Mouse (Mus musculus) liver, embryonic 18 days (tissue): ENCODE data around the gene Pou5f1. TPM values are rescaled to one million over a fixed set of nuclear protein-coding genes. Genes with fewer than 3 reads are reported as not detected.

ENCODE experiments used
- polyA plus RNA-seq: library from polyadenylated mRNA; depleted of rRNA; stranded (reverse); fragments of >200 nt; gene quantifications from 2 replicates; pipeline ENCODE4 v1.2.3, GENCODE M21; 2012; rRNA removed

Gene Pou5f1
- polyA plus RNA-seq = not detected in 2 replicates

DNA sequence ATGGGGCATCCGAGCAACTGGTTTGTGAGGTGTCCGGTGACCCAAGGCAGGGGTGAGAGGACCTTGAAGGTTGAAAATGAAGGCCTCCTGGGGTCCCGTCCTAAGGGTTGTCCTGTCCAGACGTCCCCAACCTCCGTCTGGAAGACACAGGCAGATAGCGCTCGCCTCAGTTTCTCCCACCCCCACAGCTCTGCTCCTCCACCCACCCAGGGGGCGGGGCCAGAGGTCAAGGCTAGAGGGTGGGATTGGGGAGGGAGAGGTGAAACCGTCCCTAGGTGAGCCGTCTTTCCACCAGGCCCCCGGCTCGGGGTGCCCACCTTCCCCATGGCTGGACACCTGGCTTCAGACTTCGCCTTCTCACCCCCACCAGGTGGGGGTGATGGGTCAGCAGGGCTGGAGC lies at the start of gene Pou5f1:
Gene Pou5f1, plus strand, starts transcription at position 243 of the 400 bp plus-strand sequence.

DNA sequence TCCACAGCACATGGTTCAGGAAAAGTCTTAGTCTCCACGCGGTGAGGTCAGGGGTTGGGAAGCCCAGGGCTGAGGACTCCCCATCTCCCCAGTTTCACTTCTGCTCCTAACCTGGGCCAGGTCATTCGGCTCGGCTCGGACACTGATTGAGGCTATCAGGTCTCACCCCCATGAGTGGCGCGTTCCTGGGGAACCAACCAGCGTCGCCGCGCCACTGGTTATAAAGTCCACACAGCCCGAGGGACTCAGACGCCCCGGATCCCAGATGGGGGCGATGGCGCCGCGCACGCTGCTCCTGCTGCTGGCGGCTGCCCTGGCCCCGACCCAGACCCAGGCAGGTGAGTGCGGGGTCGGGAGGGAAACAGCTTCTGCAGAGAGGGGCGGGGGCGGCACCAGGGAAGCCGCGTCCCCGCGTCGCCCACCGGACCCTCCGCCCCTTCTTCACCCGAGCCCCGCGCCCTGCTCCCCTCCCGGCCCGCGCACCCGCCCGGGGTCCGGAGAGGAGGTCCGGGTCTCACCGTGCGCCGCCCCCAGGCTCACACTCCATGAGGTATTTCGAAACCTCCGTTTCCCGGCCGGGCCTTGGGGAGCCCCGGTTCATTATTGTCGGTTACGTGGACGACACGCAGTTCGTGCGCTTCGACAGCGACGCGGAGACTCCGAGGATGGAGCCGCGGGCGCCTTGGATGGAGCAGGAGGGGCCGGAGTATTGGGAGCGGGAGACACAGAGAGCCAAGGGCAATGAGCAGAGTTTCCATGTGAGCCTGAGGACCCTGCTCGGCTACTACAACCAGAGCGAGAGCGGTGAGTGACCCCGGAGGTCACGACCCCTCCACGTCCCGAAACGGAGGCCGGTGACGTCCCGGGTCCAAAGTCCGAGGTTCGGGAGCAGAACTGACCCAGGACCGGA lies 35.7 kb upstream of the Pou5f1 start, which contains the start of gene H2-Q10:
Gene H2-Q10, plus strand, starts transcription at position 248 of the 910 bp plus-strand sequence.

DNA sequence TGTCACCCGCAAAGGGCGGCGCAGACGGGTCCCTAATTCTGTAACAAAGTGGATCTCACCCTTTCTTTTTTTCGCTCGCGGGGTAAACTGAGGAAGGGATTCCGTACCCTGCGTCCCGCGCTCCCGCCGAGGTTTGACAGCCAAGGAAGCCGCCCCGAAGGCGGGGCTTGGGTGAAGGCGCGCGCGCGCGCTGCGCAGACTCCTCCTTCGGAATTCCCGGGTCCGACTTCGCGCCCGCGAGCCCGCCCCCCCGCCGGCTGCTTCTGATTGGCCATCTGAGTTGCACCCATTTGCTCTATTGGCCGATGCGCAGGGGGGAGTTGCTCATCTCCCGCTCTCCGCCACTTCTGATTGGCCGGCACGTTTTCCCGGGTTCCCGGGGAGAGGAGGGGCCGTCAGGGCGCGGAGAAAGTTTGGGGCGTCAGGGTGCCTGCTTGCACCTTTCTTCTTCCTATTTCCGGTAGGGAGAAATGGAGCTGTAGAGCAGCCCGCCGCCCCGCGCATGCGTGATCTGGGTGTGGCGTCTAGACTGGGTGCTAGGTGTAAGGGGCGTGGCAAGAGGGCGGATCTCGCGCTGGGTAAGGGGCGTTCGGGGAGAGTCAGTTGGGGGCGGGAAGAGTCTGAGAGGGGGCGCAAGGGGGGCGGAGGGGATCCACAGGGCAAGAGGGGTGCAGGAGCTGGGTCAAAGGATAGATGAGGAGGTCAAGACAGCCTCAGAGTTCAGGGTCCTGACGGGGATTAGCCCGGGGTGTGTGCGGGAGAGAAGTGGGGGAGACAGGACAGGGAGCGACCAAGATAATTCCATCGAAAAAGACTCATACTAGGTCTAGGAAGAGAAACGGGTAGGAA lies 11.1 kb downstream of the Pou5f1 start, which contains the start of the genes Tcf19 and Cchcr1:
Gene Tcf19, minus strand, starts transcription at position 173 of the 849 bp plus-strand sequence.
Gene Cchcr1, plus strand, starts transcription at position 449 of the 849 bp plus-strand sequence.

DNA sequence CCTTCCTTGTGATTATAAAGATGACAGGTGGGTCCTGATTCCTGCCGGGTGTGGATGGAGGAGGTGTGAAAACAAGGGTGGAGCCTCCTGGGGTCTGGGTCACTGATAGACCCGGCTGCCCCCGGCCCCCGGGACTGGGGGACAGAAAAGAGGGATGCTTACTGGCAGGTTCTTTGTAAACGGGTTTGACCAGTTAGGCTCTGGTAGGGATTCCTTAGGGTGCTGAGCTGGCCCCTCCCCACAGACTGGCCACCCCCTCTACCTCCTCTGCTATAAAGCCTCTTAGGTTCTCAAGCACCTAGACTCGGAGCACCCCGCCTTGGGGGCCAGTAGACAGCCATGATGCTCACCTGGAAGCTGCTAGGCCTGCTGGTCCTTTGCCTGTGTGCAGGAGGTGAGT lies 27.1 kb downstream of the Pou5f1 start, which contains the start of gene Psors1c2:
Gene Psors1c2, plus strand, starts transcription at position 301 of the 400 bp plus-strand sequence.

GRCm38 (mm10) chr17:35551881-35552414 lies 46.1 kb downstream of the Pou5f1 start, which contains the start of gene Cdsn:
TSS of gene Cdsn (plus strand) at chr17:35552128.

Other genes starting within 250 kb of the Pou5f1 start
- 108 and 132 TPM in 2 replicates for gene H2-D1, start 243.3 kb upstream of the Pou5f1 start, polyA plus RNA-seq
- gene H2-Q1, start 185.6 kb upstream of the Pou5f1 start, polyA plus RNA-seq = 0.06 TPM in 2 replicates
- gene H2-Q2, start 163.8 kb upstream of the Pou5f1 start, polyA plus RNA-seq = 2.3 and 3.8 TPM in 2 replicates
- gene H2-Q4, start 126.4 kb upstream of the Pou5f1 start, polyA plus RNA-seq = 18.2 and 23.7 TPM in 2 replicates
- gene H2-Q6, start 81.2 kb upstream of the Pou5f1 start, polyA plus RNA-seq = 10.0 and 14.3 TPM in 2 replicates
- gene H2-Q7, start 66.9 kb upstream of the Pou5f1 start, polyA plus RNA-seq = 10.8 and 12.6 TPM in 2 replicates
- 479 and 528 TPM in 2 replicates for gene H2-Q10, start 35.9 kb upstream of the Pou5f1 start, polyA plus RNA-seq
- 18.0 and 19.9 TPM in 2 replicates for gene Tcf19, start 10.8 kb downstream of the Pou5f1 start, polyA plus RNA-seq
- 5.5 and 6.6 TPM in 2 replicates for gene Cchcr1, start 11.1 kb downstream of the Pou5f1 start, polyA plus RNA-seq
- 0.06 and 0.12 TPM in 2 replicates for gene Psors1c2, start 27.2 kb downstream of the Pou5f1 start, polyA plus RNA-seq
- gene Cdsn, start 46.1 kb downstream of the Pou5f1 start, polyA plus RNA-seq = 0.01 TPM in 1 of 2 replicates, not detected in the other
- not detected in 2 replicates for gene 2300002M23Rik, start 61.4 kb downstream of the Pou5f1 start, polyA plus RNA-seq
- gene Sfta2, start 95.5 kb downstream of the Pou5f1 start, polyA plus RNA-seq = not detected in 2 replicates
- gene Gm9573, start 120.6 kb downstream of the Pou5f1 start, polyA plus RNA-seq = not detected in 2 replicates
- gene Mucl3, start 137.7 kb downstream of the Pou5f1 start, polyA plus RNA-seq = 0.01 TPM in 2 replicates
- gene Vars2, start 161.6 kb downstream of the Pou5f1 start, polyA plus RNA-seq = 6.9 and 8.3 TPM in 2 replicates
- 14.3 and 15.4 TPM in 2 replicates for gene Gtf2h4, start 167.7 kb downstream of the Pou5f1 start, polyA plus RNA-seq
- 2.2 TPM in 2 replicates for gene Ddr1, start 198.6 kb downstream of the Pou5f1 start, polyA plus RNA-seq